Mouse (Mus musculus): ENCODE measurements at regions not wholly inside any gene's neighbourhood (a gene's known extent, or its start where the extent isn't known, plus 50 kb on each side); places are given as distances from the start of the nearest gene placed in this dataset.
A peak's percentile ranks its signal among the peaks of the same experiment; 100 is the strongest.

GRCm38 (mm10) chr1:183749126-183749525, 264.0 kb upstream of the Dusp10 start:
- ATAC-seq (ENCODE audit: insufficient number of reproducible peaks, low FRiP score): no peak
- Histone ChIP-seq H3K27me3 (replicated peaks) (peaks cover 14% of the 10 kb centered on the region), H3K9me3 (replicated peaks) (no peaks in the 10 kb centered on the region), H3K9ac (no peak overlapping the region), H3K4me1 (replicated peaks) (no peaks in the 10 kb centered on the region), H3K27ac (ENCODE audit: poor library complexity, severe bottlenecking) (no peak overlapping the region), H3K36me3 (no peaks in the 10 kb centered on the region), H3K4me3 (no peak overlapping the region), H3K4me2 (no peak overlapping the region)
- WGBS: 60% methylated on average over 2 of the region's 2 CpGs

DNA sequence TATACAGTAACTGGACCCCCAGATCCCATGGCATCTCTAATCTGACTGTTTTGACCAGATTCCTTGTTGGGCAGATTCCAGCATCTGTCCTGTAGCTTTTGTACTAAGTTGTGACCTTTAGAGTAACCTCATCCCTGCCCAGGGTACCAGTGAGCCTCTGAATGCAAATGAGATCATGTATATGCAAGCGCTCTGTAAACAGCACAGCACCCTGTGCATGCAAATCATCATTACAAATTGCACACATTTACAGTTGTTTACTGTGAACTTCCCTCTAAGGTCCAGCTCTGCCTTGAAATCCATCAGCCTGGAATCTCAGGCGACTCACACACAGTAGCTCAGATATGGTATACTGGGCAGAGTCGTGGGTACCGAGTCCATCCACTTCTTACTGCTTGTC, 258.6 kb upstream of the Dusp10 start:
- H3K36me3 ChIP-seq: no peaks in the 10 kb centered on the region
- no peak overlapping the region for H3K27ac ChIP-seq (ENCODE audit: poor library complexity, severe bottlenecking)
- no peaks in the 10 kb centered on the region for H3K9me3 ChIP-seq (replicated peaks)
- no peaks in the 10 kb centered on the region for H3K4me1 ChIP-seq (replicated peaks)
- peaks cover 36% of the 10 kb centered on the region for H3K27me3 ChIP-seq (replicated peaks)
- no peak overlapping the region for H3K4me3 ChIP-seq
- H3K4me2 ChIP-seq: no peak overlapping the region
- no peak for ATAC-seq (ENCODE audit: insufficient number of reproducible peaks, low FRiP score)
- no peak overlapping the region for H3K9ac ChIP-seq
- 85% methylated on average over 4 of the region's 4 CpGs for WGBS

- Histone ChIP-seq H3K36me3 (no peaks in the 10 kb centered on the region), H3K4me3 (no peak overlapping the region), H3K9ac (no peak overlapping the region), H3K27ac (ENCODE audit: poor library complexity, severe bottlenecking) (no peak overlapping the region), H3K4me2 (no peak overlapping the region), H3K27me3 (replicated peaks) (peaks cover 29% of the 10 kb centered on the region), H3K4me1 (replicated peaks) (no peaks in the 10 kb centered on the region), H3K9me3 (replicated peaks) (no peaks in the 10 kb centered on the region)
- WGBS: 65% methylated on average over 8 of the region's 8 CpGs
- no peak for ATAC-seq (ENCODE audit: insufficient number of reproducible peaks, low FRiP score)
Observed at GRCm38 (mm10) chr1:183756716-183757115, 256.4 kb upstream of the Dusp10 start.

- no peak overlapping the region for H3K4me2 ChIP-seq
- H3K36me3 ChIP-seq: no peaks in the 10 kb centered on the region
- H3K27ac ChIP-seq (ENCODE audit: poor library complexity, severe bottlenecking): no peak overlapping the region
- no peak for ATAC-seq (ENCODE audit: insufficient number of reproducible peaks, low FRiP score)
- H3K9ac ChIP-seq: no peak overlapping the region
- no peaks in the 10 kb centered on the region for H3K4me1 ChIP-seq (replicated peaks)
- peaks cover 3% of the 10 kb centered on the region; the same call in 1 of the 2 replicates for H3K27me3 ChIP-seq (replicated peaks)
- 74% methylated on average over 11 of the region's 11 CpGs for WGBS
- no peak overlapping the region for H3K4me3 ChIP-seq
- H3K9me3 ChIP-seq (replicated peaks): no peaks in the 10 kb centered on the region
Observed at GRCm38 (mm10) chr1:183763864-183764726, 249.0 kb upstream of the Dusp10 start.

- H3K27ac ChIP-seq (ENCODE audit: poor library complexity, severe bottlenecking): peak overlapping the region; percentile 44; the same call in 1 of the 2 replicates
- H3K4me3 ChIP-seq: no peak overlapping the region
Observed at GRCm38 (mm10) chr1:183772844-183773243, 240.3 kb upstream of the Dusp10 start.

DNA sequence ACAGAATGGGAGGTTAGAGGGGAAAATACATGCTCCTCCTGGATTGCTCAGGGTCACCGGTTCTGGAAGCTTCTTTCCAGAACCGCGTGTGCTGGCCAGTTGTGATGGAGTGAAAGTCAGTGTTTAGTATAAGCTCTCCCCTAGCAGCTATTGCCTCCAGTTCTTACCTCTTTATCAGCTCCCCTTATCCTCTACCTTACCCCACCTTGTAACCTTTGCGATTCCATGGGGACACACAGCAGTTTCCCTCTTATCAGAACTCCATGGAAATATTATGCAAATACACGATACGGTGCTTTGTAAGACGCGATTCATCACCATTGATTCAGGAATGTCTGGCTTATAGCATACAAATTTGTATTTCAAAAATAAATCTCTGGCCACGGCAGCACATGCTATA, 232.9 kb upstream of the Dusp10 start:
- WGBS: 87% methylated on average over 9 of the region's 9 CpGs
- Histone ChIP-seq H3K27ac (ENCODE audit: poor library complexity, severe bottlenecking) (no peak overlapping the region), H3K36me3 (no peaks in the 10 kb centered on the region), H3K4me2 (no peak overlapping the region), H3K9me3 (replicated peaks) (0 out of 2 replicates have a peak, but pooled peaks cover 3% of the 10 kb centered on the region), H3K27me3 (replicated peaks) (0 out of 2 replicates have a peak, but pooled peaks cover 5% of the 10 kb centered on the region), H3K4me3 (no peak overlapping the region), H3K4me1 (replicated peaks) (peaks cover 8% of the 10 kb centered on the region), H3K9ac (no peak overlapping the region)
- no peak for ATAC-seq (ENCODE audit: insufficient number of reproducible peaks, low FRiP score)

More at GRCm38 (mm10) chr1:183772844-183773243, 240.3 kb upstream of the Dusp10 start:
- H3K4me1 ChIP-seq (replicated peaks): peaks cover 12% of the 10 kb centered on the region
- H3K9me3 ChIP-seq (replicated peaks): 0 out of 2 replicates have a peak, but pooled peaks cover 3% of the 10 kb centered on the region
- peak overlapping the region; percentile 4; the same call in 1 of the 2 replicates for H3K4me2 ChIP-seq
- no peak overlapping the region for H3K9ac ChIP-seq
- H3K27me3 ChIP-seq (replicated peaks): no peaks in the 10 kb centered on the region; the same call in none of the 2 replicates
- peak; percentile 57; the same call in 1 of the 2 replicates for ATAC-seq (ENCODE audit: insufficient number of reproducible peaks, low FRiP score)
- WGBS: 21% methylated on average over 6 of the region's 6 CpGs
- no peaks in the 10 kb centered on the region for H3K36me3 ChIP-seq

DNA sequence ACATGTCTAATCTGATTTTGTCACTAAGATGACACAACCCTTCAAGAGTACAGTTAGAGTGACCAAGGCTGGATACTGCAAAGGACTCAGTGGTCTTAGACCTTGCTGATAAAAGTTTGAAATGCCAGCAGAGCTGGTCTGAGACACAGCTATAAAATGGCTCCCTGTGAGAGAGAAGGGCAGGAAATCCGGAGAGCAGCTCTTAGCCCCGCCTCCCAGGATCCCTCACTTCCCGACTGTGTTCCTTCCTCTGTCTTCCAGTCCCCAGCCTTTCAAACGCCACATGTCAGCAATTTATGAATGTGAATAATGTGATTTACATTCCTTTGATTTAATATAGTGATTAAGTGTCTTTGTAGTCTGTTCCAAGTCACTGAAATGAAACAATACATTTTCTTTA, 232.3 kb upstream of the Dusp10 start:
- Histone ChIP-seq H3K27ac (ENCODE audit: poor library complexity, severe bottlenecking) (no peak overlapping the region), H3K36me3 (no peaks in the 10 kb centered on the region), H3K9me3 (replicated peaks) (0 out of 2 replicates have a peak, but pooled peaks cover 3% of the 10 kb centered on the region), H3K27me3 (replicated peaks) (0 out of 2 replicates have a peak, but pooled peaks cover 5% of the 10 kb centered on the region), H3K4me2 (no peak overlapping the region), H3K9ac (no peak overlapping the region), H3K4me1 (replicated peaks) (peaks cover 8% of the 10 kb centered on the region), H3K4me3 (no peak overlapping the region)
- no peak for ATAC-seq (ENCODE audit: insufficient number of reproducible peaks, low FRiP score)
- WGBS: 63% methylated on average over 4 of the region's 4 CpGs

- Histone ChIP-seq H3K4me2 (no peak overlapping the region), H3K9me3 (replicated peaks) (no peaks in the 10 kb centered on the region), H3K4me3 (no peak overlapping the region), H3K9ac (no peak overlapping the region), H3K27me3 (replicated peaks) (0 out of 2 replicates have a peak, but pooled peaks cover 5% of the 10 kb centered on the region), H3K36me3 (no peaks in the 10 kb centered on the region), H3K4me1 (replicated peaks) (peaks cover 8% of the 10 kb centered on the region), H3K27ac (ENCODE audit: poor library complexity, severe bottlenecking) (no peak overlapping the region)
- no peak for ATAC-seq (ENCODE audit: insufficient number of reproducible peaks, low FRiP score)
- 65% methylated on average over 8 of the region's 8 CpGs for WGBS
Observed at GRCm38 (mm10) chr1:183783440-183784130, 229.5 kb upstream of the Dusp10 start.

DNA sequence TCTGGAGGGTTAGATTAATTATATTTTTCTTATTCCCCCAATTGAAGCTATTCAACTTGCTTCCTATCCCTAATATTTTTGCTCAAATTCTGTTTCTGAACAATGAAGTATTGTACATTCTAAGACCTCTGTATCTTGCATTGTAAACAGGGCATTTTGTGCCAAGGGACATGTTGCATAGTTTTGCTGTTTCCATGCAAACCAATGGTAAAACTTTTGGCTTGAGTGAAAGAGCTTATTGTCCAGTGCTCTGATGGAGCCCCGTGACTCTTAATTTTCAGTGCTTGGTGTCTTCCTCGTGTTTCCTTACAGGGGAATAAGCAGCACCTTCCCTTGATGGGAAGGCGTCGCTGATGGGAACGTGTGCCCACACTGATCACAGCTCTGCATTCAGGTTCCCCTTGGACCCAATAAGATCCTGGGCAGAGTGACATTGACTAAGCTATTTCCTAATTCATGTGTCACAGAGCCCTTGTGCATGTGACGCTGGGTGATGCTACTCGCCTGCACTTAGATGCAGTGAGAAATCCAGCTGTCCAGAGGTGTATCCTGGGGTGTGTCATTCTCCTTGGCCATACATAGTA, 220.8 kb upstream of the Dusp10 start:
- no peaks in the 10 kb centered on the region for H3K27me3 ChIP-seq (replicated peaks)
- H3K9ac ChIP-seq: no peak overlapping the region
- WGBS: 85% methylated on average over 7 of the region's 7 CpGs
- H3K4me3 ChIP-seq: no peak overlapping the region
- ATAC-seq (ENCODE audit: insufficient number of reproducible peaks, low FRiP score): no peak
- no peaks in the 10 kb centered on the region for H3K36me3 ChIP-seq
- H3K27ac ChIP-seq (ENCODE audit: poor library complexity, severe bottlenecking): no peak overlapping the region
- H3K4me1 ChIP-seq (replicated peaks): peaks cover 17% of the 10 kb centered on the region
- H3K4me2 ChIP-seq: no peak overlapping the region
- peaks cover 2% of the 10 kb centered on the region; the same call in 1 of the 2 replicates for H3K9me3 ChIP-seq (replicated peaks)

DNA sequence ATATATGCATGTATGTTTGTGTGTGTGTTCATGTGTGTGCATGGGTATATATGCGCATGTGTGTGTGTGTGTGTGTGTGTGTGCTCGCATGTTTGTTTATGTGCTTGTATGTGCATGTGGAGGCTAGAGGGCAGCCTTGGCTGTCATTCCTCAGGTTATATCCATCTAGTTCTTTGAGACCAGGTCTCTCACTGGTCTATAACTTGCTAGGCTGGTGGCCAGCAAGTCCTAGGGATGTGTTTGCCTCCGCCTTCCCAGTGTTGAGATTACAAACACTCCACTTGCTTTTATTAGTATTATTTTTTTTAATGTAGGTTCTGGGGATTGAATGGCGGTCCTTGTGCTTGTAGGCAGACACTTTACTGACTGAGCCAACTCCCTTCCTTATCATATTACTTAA, 219.8 kb upstream of the Dusp10 start:
- Histone ChIP-seq H3K27me3 (replicated peaks) (no peaks in the 10 kb centered on the region), H3K4me1 (replicated peaks) (peaks cover 17% of the 10 kb centered on the region), H3K27ac (ENCODE audit: poor library complexity, severe bottlenecking) (peak overlapping the region; percentile 78), H3K9me3 (replicated peaks) (peaks cover 3% of the 10 kb centered on the region; the same call in 1 of the 2 replicates), H3K9ac (no peak overlapping the region), H3K4me3 (no peak overlapping the region), H3K36me3 (no peaks in the 10 kb centered on the region), H3K4me2 (no peak overlapping the region)
- ATAC-seq (ENCODE audit: insufficient number of reproducible peaks, low FRiP score): peak; percentile 60
- 54% methylated on average over 4 of the region's 4 CpGs for WGBS
